Mouse (Mus musculus): ENCODE results near the gene C2cd2. TPM values are rescaled to one million over a fixed set of nuclear protein-coding genes. Genes with fewer than 3 reads are reported as not detected.
"Not testable (repeated sequence)": the region's sequence is repeated elsewhere in the genome, so short reads cannot be mapped to it uniquely, and the experiment has no call there.

Gene C2cd2
- polyA plus RNA-seq, 1 experiment from 2014 or later = 13.0 TPM

DNA sequence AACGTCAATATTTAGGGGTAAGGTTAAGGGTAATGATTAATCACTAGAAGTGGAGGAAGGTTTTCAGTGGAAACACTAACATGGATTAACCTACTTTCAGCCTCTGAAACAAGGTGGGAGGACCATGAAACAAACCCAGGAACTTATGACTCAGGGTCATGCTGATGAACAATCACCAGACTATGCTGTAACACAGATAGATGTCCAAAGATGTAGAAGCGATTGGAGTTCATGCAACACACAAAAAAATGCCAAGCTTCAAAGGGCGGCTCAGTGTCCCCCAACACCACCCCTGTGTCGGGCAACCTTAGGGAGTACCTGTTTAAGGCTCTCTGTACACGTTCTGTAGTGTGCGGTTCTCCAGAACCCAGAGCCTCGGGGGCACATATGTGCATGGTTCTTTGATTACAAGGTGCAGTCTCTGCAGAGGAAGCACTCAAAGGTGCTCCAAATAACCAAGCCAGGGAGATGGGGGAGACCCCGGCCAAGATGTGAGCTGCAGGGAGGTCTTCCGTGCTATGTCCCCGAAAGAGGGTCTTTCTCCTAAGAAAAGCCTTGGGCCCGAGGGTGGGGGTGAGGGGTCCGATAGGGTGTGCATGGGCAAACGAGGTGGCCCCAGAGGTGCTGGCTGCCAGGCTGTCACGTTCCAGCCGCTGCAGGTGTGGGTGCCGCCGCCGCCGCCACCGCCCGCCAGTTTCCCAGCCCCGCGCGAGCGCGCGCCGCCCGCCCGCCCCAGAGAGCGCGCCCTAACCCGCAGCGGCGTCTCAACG lies 832 bp downstream of the C2cd2 start:
- peak; percentile 63 for ATAC-seq (ENCODE audit: low FRiP score)
- Histone ChIP-seq H3K4me3 (replicated peaks) (peak overlapping the region; percentile 84), H3K27ac (peak overlapping the region; percentile 93), H3K27me3 (no peaks in the 10 kb centered on the region), H3K9ac (peak overlapping the region; percentile 92), H3K4me1 (peaks cover 11% of the 10 kb centered on the region; the same call in 1 of the 2 replicates), H3K9me3 (no peaks in the 10 kb centered on the region), H3K36me3 (replicated peaks) (peaks cover 3% of the 10 kb centered on the region), H3K4me2 (peak overlapping the region; percentile 74)
- 8% methylated on average over 36 of the region's 36 CpGs for WGBS

DNA sequence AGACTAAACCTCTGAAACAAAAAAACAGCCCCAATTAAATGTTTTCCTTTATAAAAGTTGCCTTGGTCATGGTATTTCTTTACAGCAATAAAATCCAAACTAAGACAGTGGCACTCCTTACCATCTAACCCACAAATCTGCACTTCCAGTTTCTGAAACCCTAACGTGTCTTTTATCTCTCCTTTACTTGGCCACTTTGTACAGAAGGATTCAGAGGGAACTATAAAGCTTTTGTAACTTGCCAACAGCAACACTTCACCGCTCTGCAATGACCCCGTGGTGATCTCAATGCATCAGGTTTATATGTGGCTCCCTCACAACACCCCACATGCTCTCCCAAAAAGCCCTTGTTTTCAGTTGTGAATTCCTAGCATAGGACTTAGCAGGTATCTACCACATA lies 2.0 kb downstream of the C2cd2 start:
- Histone ChIP-seq H3K9ac (no peak overlapping the region), H3K9me3 (no peaks in the 10 kb centered on the region), H3K4me3 (replicated peaks) (no peak overlapping the region), H3K4me1 (peaks cover 11% of the 10 kb centered on the region; the same call in 1 of the 2 replicates), H3K27me3 (no peaks in the 10 kb centered on the region), H3K27ac (no peak overlapping the region), H3K4me2 (no peak overlapping the region), H3K36me3 (replicated peaks) (peaks cover 14% of the 10 kb centered on the region)
- no peak for ATAC-seq (ENCODE audit: low FRiP score)
- WGBS = 95% methylated on average over 3 of the region's 3 CpGs

DNA sequence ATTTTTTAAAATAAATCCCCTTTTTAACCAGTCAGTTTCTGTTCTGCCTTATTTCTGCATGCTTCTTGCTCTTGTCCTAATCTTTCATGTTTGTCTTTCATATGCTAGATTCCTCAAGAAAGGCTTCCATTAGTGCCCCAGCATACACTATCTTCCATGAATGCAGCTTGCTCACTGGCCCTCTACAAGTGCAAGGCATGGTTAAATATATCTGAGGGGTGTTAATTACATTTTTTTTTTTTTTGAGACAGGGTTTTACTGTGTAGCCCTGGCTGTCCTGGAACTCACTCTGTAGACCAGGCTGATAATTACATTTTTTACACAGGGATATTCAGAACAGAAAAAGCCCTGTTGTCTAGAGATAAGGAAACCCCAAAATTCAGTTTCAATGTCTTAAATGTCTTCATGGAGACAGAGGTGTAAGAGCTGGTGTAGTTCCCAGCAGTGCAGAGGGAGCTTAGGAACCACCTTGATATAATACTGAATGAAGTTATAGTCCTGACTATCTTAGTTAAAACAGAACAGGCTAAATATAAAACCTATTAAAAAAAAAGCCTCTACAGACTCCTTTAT lies 3.9 kb downstream of the C2cd2 start:
- Histone ChIP-seq H3K27me3 (no peaks in the 10 kb centered on the region), H3K4me3 (replicated peaks) (no peak overlapping the region), H3K4me2 (no peak overlapping the region), H3K9ac (no peak overlapping the region), H3K4me1 (peaks cover 11% of the 10 kb centered on the region; the same call in 1 of the 2 replicates), H3K36me3 (replicated peaks) (peaks cover 32% of the 10 kb centered on the region), H3K9me3 (no peaks in the 10 kb centered on the region), H3K27ac (no peak overlapping the region)
- ATAC-seq (ENCODE audit: low FRiP score) = no peak

GRCm38 (mm10) chr16:97957626-97958025 lies 4.8 kb downstream of the C2cd2 start:
- peaks cover 11% of the 10 kb centered on the region; the same call in 1 of the 2 replicates for H3K4me1 ChIP-seq
- H3K9ac ChIP-seq = no peak overlapping the region
- H3K9me3 ChIP-seq = no peaks in the 10 kb centered on the region
- no peak overlapping the region for H3K4me3 ChIP-seq (replicated peaks)
- H3K36me3 ChIP-seq (replicated peaks) = peaks cover 39% of the 10 kb centered on the region
- H3K27me3 ChIP-seq = no peaks in the 10 kb centered on the region
- no peak overlapping the region for H3K27ac ChIP-seq
- ATAC-seq (ENCODE audit: low FRiP score) = no peak
- no peak overlapping the region for H3K4me2 ChIP-seq

DNA sequence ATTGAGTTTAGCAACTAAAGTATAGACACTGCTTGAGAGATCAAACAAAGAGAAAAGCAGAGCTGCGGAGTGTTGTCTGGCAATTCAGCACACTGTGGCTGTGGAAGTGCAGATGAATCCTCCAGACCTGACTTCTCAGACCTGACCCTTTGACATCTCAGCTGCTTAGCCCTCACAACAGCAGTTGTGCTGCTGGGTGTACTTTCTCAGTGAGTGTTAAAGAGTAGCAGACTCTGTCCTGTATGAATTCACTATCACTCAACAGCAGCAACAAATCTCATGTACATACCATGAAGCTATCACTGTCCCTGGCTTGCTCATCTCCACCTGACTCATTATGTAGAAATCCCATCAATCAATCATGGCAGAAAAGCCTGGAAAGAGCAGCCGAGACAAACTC lies 6.4 kb downstream of the C2cd2 start:
- peaks cover 55% of the 10 kb centered on the region for H3K36me3 ChIP-seq (replicated peaks)
- no peak for ATAC-seq (ENCODE audit: low FRiP score)
- WGBS = 92% methylated on average over 2 of the region's 2 CpGs
- H3K27me3 ChIP-seq = no peaks in the 10 kb centered on the region
- H3K27ac ChIP-seq = no peak overlapping the region
- no peak overlapping the region for H3K9ac ChIP-seq
- peaks cover 5% of the 10 kb centered on the region; the same call in 1 of the 2 replicates for H3K4me1 ChIP-seq
- H3K9me3 ChIP-seq = no peaks in the 10 kb centered on the region
- H3K4me2 ChIP-seq = no peak overlapping the region
- no peak overlapping the region for H3K4me3 ChIP-seq (replicated peaks)

DNA sequence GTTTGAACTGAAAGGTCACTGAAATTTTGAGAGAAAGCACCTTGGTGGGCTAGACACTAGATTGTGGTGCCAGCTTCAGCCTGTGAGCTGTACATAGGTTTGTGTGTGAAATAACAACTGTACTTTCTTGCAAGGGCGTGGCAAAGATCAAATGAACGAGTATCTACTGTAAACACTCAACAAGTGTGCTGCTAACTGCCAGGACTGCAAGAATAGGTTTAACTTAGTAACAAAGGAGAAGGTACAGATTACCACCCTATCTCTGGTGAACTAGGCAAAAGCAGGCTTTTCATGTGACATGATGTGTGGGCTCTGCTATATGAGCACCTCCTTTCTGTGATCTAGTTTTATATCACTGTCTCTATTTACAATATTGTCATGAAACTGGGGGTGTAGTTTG lies 9.1 kb downstream of the C2cd2 start:
- H3K27me3 ChIP-seq = no peaks in the 10 kb centered on the region
- peaks cover 76% of the 10 kb centered on the region for H3K36me3 ChIP-seq (replicated peaks)
- H3K4me2 ChIP-seq = no peak overlapping the region
- no peak for ATAC-seq (ENCODE audit: low FRiP score)
- no peak overlapping the region for H3K9ac ChIP-seq
- H3K27ac ChIP-seq = no peak overlapping the region
- H3K4me1 ChIP-seq = no peaks in the 10 kb centered on the region
- no peaks in the 10 kb centered on the region for H3K9me3 ChIP-seq
- H3K4me3 ChIP-seq (replicated peaks) = no peak overlapping the region
- 99% methylated on average over 2 of the region's 2 CpGs for WGBS

GRCm38 (mm10) chr16:97952801-97953200 lies 9.6 kb downstream of the C2cd2 start:
- Histone ChIP-seq H3K4me3 (replicated peaks) (no peak overlapping the region), H3K36me3 (replicated peaks) (peaks cover 79% of the 10 kb centered on the region), H3K4me1 (no peaks in the 10 kb centered on the region), H3K9me3 (no peaks in the 10 kb centered on the region), H3K9ac (no peak overlapping the region), H3K27me3 (no peaks in the 10 kb centered on the region), H3K4me2 (no peak overlapping the region), H3K27ac (no peak overlapping the region)
- WGBS = 94% methylated on average over 9 of the region's 9 CpGs
- no peak for ATAC-seq (ENCODE audit: low FRiP score)

- no peaks in the 10 kb centered on the region for H3K9me3 ChIP-seq
- ATAC-seq (ENCODE audit: low FRiP score) = no peak
- H3K27me3 ChIP-seq = no peaks in the 10 kb centered on the region
- H3K27ac ChIP-seq = no peak overlapping the region
- no peaks in the 10 kb centered on the region for H3K4me1 ChIP-seq
- H3K9ac ChIP-seq = no peak overlapping the region
- 93% methylated on average over 4 of the region's 4 CpGs for WGBS
- H3K4me3 ChIP-seq (replicated peaks) = no peak overlapping the region
- peaks cover 79% of the 10 kb centered on the region for H3K36me3 ChIP-seq (replicated peaks)
- no peak overlapping the region for H3K4me2 ChIP-seq
These were observed 10.0 kb downstream of the C2cd2 start for GRCm38 (mm10) chr16:97952371-97952770.

DNA sequence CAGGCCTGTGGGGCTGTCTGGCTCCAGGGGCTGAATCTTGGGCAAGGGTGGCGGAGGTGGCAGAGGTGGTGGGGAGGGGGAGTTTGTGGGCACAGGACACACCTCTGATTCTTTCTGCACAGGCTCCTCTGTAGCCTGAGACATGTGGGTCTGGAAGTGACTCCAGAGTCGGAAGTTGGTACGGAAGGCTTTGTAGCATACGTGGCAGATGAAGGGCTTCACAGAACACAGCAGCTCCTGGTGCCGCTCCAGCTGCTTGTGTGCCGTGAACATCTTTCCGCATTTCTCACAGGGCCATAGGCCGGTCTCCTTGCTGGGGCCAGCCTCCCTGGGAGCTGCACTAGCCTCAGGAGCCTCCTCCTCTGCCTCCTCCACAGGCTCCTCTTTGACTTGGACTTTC lies 12.3 kb downstream of the C2cd2 start:
- no peak overlapping the region for H3K27ac ChIP-seq
- H3K9ac ChIP-seq = no peak overlapping the region
- H3K36me3 ChIP-seq (replicated peaks) = peaks cover 61% of the 10 kb centered on the region
- H3K4me2 ChIP-seq = no peak overlapping the region
- H3K4me1 ChIP-seq = no peaks in the 10 kb centered on the region
- WGBS = 96% methylated on average over 8 of the region's 8 CpGs
- H3K4me3 ChIP-seq (replicated peaks) = no peak overlapping the region
- no peak for ATAC-seq (ENCODE audit: low FRiP score)
- no peaks in the 10 kb centered on the region for H3K27me3 ChIP-seq
- no peaks in the 10 kb centered on the region for H3K9me3 ChIP-seq

- no peak overlapping the region for H3K9ac ChIP-seq
- no peak overlapping the region for H3K4me2 ChIP-seq
- 83% methylated on average over 4 of the region's 4 CpGs for WGBS
- no peak for ATAC-seq (ENCODE audit: low FRiP score)
- H3K9me3 ChIP-seq = no peaks in the 10 kb centered on the region
- no peaks in the 10 kb centered on the region for H3K27me3 ChIP-seq
- no peak overlapping the region for H3K27ac ChIP-seq
- H3K4me3 ChIP-seq (replicated peaks) = no peak overlapping the region
- H3K4me1 ChIP-seq = no peaks in the 10 kb centered on the region
- peaks cover 51% of the 10 kb centered on the region for H3K36me3 ChIP-seq (replicated peaks)
These were observed 13.6 kb downstream of the C2cd2 start for GRCm38 (mm10) chr16:97948836-97949235.

DNA sequence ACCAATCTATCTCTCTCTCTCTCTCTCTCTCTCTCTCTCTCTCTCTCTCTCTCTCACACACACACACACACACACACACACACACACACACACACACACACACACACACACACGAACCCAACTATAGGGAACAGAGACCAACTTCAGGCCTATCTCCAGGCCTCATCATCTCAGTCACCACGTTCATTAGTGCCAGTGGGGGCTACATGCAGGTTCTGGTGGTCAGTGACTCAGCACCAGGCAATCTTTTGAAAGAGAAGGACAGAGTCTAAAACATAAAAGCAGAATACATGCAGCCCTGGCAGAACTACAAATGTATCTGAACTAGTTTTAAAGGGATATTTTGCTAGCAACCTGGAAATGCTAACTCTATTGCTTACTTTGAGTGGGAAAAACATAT lies 15.4 kb downstream of the C2cd2 start:
- H3K9me3 ChIP-seq; H3K4me2 ChIP-seq; H3K27me3 ChIP-seq; ATAC-seq (ENCODE audit: low FRiP score); H3K4me1 ChIP-seq; H3K4me3 ChIP-seq (replicated peaks); H3K27ac ChIP-seq; H3K9ac ChIP-seq: not testable (repeated sequence)
- WGBS = 82% methylated on average over 2 of the region's 2 CpGs
- H3K36me3 ChIP-seq (replicated peaks) = peaks cover 33% of the 10 kb centered on the region

GRCm38 (mm10) chr16:97941844-97942243 lies 20.6 kb downstream of the C2cd2 start:
- Histone ChIP-seq H3K36me3 (replicated peaks) (no peaks in the 10 kb centered on the region; the same call in 1 of the 2 replicates), H3K9ac (no peak overlapping the region), H3K27ac (no peak overlapping the region), H3K4me1 (no peaks in the 10 kb centered on the region), H3K4me3 (replicated peaks) (no peak overlapping the region), H3K27me3 (no peaks in the 10 kb centered on the region), H3K9me3 (no peaks in the 10 kb centered on the region), H3K4me2 (no peak overlapping the region)
- ATAC-seq (ENCODE audit: low FRiP score) = no peak

DNA sequence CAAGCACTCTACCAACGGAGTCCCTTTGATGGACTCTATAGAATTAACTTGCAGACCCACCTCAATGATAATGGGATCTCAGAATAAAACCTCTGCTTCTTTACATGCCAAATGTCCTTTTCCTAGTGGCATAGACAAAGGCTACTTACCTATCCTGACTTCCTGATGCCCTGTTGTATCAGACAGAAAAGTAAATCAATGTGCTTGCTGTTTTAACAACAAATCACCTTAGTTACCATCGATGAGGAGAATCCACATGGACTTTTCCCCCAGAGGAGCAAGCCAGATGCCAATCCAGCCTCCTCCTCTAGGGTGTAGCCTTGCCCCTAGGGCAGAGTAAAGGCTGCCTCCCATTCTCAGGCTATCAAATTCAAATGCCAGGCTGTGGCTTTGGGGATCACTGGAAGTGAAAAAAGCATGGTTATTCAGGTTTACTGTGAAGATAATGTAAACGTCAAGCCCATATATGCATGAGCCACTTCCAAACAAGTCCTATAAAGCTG lies 21.9 kb downstream of the C2cd2 start:
- H3K4me1 ChIP-seq = no peaks in the 10 kb centered on the region
- no peak overlapping the region for H3K4me2 ChIP-seq
- H3K9me3 ChIP-seq = no peaks in the 10 kb centered on the region
- no peak for ATAC-seq (ENCODE audit: low FRiP score)
- 87% methylated on average over 3 of the region's 3 CpGs for WGBS
- no peak overlapping the region for H3K4me3 ChIP-seq (replicated peaks)
- no peaks in the 10 kb centered on the region for H3K27me3 ChIP-seq
- H3K36me3 ChIP-seq (replicated peaks) = no peaks in the 10 kb centered on the region; the same call in 1 of the 2 replicates
- H3K9ac ChIP-seq = no peak overlapping the region
- no peak overlapping the region for H3K27ac ChIP-seq
